Mouse (Mus musculus): ENCODE measurements around the gene Zbtb46.

Gene Zbtb46

DNA sequence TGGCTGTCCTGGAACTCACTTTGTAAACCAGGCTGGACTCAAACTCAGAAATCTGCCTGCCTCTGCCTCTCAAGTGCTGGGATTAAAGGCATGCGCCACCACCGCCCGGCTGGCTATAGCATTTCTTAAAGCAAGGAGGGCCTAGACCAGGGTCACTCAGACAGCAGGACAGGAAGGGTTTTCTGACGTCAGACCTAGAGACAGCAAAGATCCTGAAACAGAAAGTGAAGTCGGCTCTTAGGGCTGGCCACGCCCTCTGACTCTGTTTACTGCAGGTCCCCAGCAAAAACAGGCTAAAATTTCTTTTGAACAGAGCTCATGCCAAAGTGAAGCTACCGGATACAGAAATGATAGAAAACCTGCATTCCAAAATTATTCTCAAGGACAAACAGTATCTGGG, 49.6 kb downstream of the Zbtb46 start:
- DNase-seq (ENCODE audit: low read depth, low spot score) = no peak

GRCm38 (mm10) chr2:181403722-181404121, 55.5 kb downstream of the Zbtb46 start:
- DNase-seq (ENCODE audit: low read depth, low spot score) = no peak

DNA sequence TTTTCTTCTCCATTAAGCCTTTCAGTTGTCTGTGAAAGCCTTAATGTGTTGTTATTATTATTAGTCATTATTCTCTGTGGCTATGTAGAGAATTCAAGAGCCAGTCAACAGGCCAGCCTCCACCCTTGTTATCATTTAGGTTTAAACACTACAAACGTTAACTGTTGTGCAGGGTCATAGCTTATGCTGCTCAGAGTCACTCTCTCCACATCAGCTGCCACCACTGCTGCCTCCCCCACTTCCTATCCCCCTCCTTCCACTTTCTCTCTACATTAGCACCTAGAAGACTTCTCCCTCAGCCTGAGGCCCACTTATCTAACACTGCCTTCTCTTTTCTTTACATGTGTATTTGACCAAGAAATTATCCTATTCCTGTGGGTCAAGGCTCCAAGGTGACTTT, 57.7 kb downstream of the Zbtb46 start:
- DNase-seq (ENCODE audit: low read depth, low spot score) = no peak

DNA sequence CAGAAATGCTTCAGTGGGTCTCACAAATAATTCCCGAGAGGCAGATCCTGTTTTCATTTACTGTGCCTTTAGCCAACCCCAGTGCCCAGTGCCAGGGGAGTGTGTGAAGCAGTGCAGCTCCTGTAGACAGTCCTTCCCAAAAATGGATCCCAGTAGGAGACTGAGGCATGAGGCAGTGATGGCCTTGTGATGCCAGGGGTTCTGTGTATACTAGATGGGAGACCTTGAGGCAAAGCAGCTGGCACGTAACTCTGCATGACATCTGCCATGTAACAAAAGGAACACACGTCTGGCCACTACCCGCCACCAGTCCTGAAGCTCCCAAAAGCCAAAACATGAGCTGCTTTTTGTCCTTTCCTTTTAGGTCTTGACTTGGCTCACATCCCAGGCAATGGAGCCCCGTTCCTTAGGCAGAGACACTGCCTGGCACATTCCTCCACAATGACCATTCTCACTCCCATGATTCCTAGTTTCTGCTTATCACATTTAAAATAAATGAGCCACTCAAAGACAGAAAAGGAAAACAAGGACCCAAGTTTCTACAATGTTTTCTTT, 61.9 kb downstream of the Zbtb46 start:
- DNase-seq (ENCODE audit: low read depth, low spot score) = no peak

DNA sequence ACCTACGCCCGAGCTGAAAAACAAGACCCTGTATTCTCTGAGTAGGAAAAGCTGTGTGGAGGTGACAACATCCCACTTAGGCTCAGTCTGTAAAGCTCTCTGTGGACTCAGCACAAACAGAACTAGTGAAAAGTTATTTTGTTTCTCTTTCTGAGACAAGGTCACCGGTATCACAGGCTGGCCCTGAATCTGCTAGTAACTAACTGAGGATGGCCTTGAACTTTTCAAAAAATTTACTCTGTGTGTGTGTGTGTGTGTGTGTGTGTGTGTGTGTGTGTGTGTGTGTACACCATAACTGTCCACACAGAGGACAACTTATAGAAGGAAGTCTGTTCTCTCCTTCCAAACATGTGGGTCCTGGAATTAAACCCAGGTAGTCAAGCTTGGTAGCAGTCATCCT, 65.1 kb downstream of the Zbtb46 start:
- DNase-seq (ENCODE audit: low read depth, low spot score) = no peak

GRCm38 (mm10) chr2:181392600-181393213, 66.5 kb downstream of the Zbtb46 start:
- DNase-seq (ENCODE audit: low read depth, low spot score) = peak; percentile 89

GRCm38 (mm10) chr2:181391541-181391940, 67.7 kb downstream of the Zbtb46 start:
- no peak for DNase-seq (ENCODE audit: low read depth, low spot score)

GRCm38 (mm10) chr2:181391022-181391421, 68.2 kb downstream of the Zbtb46 start:
- no peak for DNase-seq (ENCODE audit: low read depth, low spot score)

GRCm38 (mm10) chr2:181390136-181390870, 68.9 kb downstream of the Zbtb46 start:
- DNase-seq (ENCODE audit: low read depth, low spot score) = no peak

- DNase-seq (ENCODE audit: low read depth, low spot score) = no peak
Measured at GRCm38 (mm10) chr2:181386663-181387210, 72.5 kb downstream of the Zbtb46 start.

GRCm38 (mm10) chr2:181385885-181386284, 73.3 kb downstream of the Zbtb46 start:
- no peak for DNase-seq (ENCODE audit: low read depth, low spot score)

GRCm38 (mm10) chr2:181384919-181385391, 74.3 kb downstream of the Zbtb46 start:
- DNase-seq (ENCODE audit: low read depth, low spot score) = no peak

DNA sequence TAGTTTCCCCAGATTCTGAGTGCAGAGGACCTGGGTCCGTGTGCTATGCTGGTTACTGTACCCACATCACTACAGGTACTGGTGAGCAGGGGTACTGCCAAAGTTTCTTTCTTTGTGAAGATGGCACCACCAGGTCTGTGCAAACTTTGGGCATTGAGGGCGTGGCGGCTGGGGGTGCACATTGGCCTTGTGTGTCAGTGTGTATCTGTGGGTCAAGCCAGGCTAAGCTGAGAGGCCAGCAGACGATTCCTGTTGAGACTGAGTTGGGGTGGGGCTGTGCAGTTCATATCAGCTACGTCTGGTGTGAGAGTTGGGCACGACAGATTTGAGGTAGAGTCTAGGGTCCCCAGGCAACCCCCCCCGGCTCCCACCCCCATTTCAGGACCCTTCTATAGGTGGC, 74.8 kb downstream of the Zbtb46 start:
- no peak for DNase-seq (ENCODE audit: low read depth, low spot score)

GRCm38 (mm10) chr2:181381631-181382306, 77.5 kb downstream of the Zbtb46 start:
- DNase-seq (ENCODE audit: low read depth, low spot score) = no peak

- no peak for DNase-seq (ENCODE audit: low read depth, low spot score)
Measured at GRCm38 (mm10) chr2:181381107-181381506, 78.1 kb downstream of the Zbtb46 start.

DNA sequence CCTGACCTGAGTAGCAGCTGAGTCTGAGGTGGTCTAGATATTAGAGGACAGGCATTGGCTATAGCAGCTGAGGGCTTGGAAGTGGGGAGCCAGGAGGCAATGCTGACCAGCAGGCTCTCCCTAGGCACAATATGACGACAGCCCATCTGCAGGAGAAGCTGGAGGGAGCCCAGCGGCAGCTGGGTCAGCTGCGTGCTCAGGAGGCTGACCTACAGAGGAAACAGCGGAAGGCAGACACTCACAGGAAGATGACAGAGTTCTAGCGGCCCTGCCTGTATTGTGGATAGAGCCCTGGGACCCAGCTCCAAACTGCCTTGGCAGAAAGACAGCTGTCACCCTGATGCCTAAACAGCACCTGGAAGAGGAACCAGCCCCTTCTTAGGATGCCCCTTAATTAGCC, 79.0 kb downstream of the Zbtb46 start:
- DNase-seq (ENCODE audit: low read depth, low spot score) = no peak

DNA sequence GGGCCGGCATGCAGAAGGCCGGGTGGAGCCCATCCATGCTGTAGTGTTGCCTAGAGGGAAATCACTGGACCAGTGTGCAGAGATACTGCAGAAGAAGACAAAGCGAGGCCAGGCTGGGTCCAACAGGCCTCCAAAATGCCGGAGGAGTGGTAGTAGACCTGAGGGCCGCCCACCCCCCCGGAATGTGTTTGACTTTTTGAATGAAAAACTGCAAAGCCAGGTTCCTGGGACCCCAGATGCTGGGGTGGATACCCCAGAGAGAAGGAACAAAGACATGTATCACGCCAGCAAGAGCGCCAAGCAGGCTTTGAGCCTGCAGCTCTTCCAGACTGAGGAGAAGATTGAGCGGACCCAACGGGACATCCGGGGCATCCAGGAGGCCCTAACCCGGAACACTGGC, 79.4 kb downstream of the Zbtb46 start, which contains the start of gene Lime1:
Gene Lime1 (plus strand): TSS at position 301 of the 400 bp plus-strand sequence.
- DNase-seq (ENCODE audit: low read depth, low spot score) = no peak

DNA sequence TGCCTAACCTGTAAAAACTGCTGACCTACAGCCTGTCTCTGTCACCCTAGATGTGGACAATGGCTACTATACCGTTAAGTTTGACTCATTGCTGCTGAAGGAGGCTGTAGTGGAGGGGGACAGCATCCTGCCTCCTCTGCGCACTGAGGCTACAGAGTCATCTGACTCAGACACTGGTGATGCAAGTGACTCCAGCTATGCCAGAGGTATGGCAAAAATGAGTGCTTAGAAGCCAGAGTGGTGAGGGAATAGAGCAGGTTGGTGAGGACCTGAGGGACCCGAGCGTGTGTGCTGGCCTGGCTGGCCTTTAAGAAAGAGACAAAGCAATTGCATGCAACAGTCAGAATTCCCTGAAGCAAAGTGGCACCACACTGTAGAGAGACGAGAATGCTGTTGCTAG, 80.5 kb downstream of the Zbtb46 start:
- no peak for DNase-seq (ENCODE audit: low read depth, low spot score)

GRCm38 (mm10) chr2:181377230-181377629, 82.0 kb downstream of the Zbtb46 start:
- no peak for DNase-seq (ENCODE audit: low read depth, low spot score)

DNA sequence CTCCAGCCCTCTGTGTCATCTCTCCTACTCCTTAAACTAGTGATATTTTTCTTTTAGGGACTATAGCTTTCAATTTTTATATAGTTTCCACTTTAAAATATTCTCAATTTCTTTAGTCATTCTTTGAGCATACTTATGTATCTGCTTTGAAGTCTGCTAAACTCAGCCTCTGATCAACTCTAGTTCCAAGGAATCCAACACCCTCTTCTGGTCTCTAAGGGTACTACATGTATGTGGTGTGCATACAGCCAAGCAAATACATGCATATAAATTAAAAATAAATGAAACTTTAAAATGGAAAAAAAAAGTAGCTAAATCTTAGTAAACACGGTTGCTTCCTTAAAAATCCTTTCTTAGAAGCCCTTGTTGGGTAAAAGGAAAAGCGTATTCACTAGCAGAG, 83.4 kb downstream of the Zbtb46 start:
- peak; percentile 34 for DNase-seq (ENCODE audit: low read depth, low spot score)

GRCm38 (mm10) chr2:181370001-181370400, 89.2 kb downstream of the Zbtb46 start:
- DNase-seq (ENCODE audit: low read depth, low spot score) = no peak

DNA sequence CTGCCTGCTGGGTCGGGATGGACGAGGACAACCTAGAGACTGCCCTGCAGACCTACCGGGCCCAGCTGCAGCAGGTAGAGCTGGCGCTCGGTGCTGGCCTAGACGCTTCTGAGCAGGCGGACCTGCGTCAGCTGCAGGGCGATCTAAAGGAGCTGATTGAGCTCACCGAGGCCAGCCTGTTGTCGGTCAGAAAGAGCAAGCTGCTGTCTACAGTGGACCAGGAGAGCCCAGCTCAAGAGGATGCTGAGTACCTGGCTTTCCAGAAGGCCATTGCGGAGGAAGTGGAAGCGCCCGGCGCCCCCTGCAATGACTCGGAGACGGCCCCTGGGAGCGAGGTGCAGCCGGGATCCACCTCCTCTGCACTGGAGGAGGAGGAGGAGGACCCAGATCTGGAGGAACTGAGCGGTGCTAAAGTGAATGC, 93.6 kb downstream of the Zbtb46 start:
- no peak for DNase-seq (ENCODE audit: low read depth, low spot score)
